Mouse (Mus musculus) bone marrow, adult 2 months (tissue): Measurements from ENCODE around the gene Gapdh.

ENCODE experiments used
- CTCF ChIP-seq: fragments of 200-500 bp; IDR thresholded peaks from 2 replicates; pipeline ENCODE4 v1.5.1; 2011; ENCODE audit warnings: low read length, control low read depth; ENCODE audit not compliant: control insufficient read depth, insufficient read depth
- POLR2A ChIP-seq: fragments of 200-500 bp; IDR thresholded peaks from 2 replicates; pipeline ENCODE4 v1.6.1; 2011; ENCODE audit warnings: low read depth, mild to moderate bottlenecking, control low read depth, low read length, borderline replicate concordance; ENCODE audit not compliant: control insufficient read depth

- no peak for TF ChIP-seq CTCF
- no peak for TF ChIP-seq POLR2A
Measured at GRCm38 (mm10) chr6:125143128-125143527, 23.1 kb downstream of the Gapdh start.
